Mouse (Mus musculus): ENCODE measurements around the gene Adh6a.
"Not testable (repeated sequence)": the region's sequence is repeated elsewhere in the genome, so short reads cannot be mapped to it uniquely, and the experiment has no call there.

The Adh6a gene

DNA sequence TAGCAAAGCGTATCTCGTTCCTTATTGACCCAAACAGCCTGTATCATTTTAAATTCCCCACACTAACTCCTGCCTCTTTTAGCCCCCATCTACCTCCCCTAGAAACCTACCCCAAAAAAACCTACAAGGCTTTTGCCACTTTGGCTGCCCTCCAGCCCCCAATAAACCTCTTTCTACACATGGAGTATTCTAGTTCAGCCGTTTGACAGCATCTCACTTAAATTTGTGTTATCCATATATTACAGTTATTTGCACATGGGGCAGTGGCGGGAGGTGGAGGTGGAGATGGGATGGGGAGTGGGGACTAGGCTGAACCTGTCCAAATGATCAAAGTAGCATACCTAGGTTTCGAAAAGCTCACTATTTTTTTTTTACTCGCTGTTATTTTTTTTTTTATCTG lies 12.4 kb downstream of the Adh6a start:
- no peak for DNase-seq

GRCm38 (mm10) chr3:138333910-138334309 lies 20.8 kb downstream of the Adh6a start:
- no peak for DNase-seq

GRCm38 (mm10) chr3:138334320-138334719 lies 21.2 kb downstream of the Adh6a start:
- no peak for DNase-seq

- no peak for DNase-seq
Observed at GRCm38 (mm10) chr3:138335566-138335965, 22.5 kb downstream of the Adh6a start.

GRCm38 (mm10) chr3:138336104-138336754 lies 23.1 kb downstream of the Adh6a start:
- no peak for DNase-seq

GRCm38 (mm10) chr3:138341471-138341870 lies 28.4 kb downstream of the Adh6a start, which contains the start of gene Adh6b:
Gene Adh6b, plus strand, starts transcription at chr3:138341775.
- DNase-seq, result no peak

DNA sequence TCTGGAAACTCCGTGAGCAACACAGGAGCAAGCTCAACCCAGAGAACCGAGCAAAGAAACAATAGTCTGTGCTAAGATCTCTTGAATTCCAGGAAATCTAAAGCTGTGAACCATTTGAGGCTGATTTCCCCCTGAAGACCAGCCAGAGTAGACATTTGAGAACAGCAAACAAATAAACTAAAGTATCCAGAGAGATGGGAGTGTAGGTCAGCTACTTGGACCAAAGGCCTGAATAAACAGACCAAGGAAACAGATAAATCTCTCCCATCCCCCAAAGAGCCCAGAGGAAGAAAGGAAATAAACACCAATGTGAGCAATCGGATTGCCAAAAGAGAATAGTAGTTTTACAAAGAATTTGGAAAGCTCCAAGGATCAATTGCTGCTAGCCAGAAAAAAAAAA lies 34.0 kb downstream of the Adh6a start:
- no peak for DNase-seq

DNA sequence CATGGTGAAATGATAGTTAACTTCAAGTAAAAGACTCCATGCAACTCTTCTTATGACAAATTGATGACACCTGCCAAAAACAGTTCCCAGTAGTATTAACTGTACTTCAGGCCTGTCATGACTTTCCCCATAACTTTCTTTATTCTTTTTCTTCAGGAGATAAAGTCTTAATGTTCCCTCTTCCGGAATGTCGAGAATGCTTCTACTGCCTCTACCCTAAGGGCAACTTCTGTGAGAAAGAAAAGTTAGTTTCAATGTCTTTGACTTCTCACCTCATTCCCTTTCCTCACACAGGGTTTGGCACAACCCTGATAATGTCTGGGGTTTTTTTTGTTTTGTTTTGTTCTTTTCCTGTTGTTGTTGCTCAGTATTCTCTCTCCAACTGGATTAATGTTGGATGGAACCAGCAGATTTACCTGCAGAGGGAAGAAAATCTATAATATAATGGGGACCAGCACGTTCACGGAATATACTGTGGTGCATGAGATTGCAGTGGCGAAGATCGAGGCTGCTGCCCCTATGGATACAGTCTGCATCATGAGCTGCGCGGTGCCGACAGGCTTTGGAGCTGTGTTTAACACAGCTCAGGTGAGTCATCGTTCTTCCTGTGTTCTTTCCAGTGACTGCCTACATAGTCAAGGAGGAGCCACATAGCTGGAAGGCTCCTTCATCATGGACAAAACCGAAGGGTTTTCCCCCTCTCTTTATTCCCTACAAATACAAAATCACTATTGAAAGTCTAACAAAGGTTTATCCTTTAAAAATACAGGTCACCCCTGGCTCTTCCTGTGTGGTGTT lies 39.1 kb downstream of the Adh6a start:
- DNase-seq, result no peak

- no peak for DNase-seq
Observed at GRCm38 (mm10) chr3:138358856-138359255, 45.8 kb downstream of the Adh6a start.

DNA sequence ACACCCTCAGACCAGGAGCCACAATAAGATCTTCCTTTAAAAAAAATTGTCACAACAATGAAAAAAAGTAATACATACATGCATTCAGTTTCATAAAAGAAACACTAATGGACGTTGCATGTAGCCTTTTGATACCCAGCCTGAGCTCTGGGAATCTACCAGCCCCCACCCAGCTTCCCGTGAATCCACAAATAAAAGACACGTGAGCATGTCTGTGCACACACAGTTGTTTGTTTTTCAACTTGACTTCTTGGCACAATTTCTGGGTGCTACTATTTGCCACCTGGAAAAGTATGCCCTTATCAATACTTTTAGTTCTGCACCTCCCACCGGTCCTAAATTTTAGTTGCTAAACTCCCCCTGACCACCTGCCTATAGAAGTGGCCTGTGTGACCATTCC lies 47.6 kb downstream of the Adh6a start:
- no peak for DNase-seq

DNA sequence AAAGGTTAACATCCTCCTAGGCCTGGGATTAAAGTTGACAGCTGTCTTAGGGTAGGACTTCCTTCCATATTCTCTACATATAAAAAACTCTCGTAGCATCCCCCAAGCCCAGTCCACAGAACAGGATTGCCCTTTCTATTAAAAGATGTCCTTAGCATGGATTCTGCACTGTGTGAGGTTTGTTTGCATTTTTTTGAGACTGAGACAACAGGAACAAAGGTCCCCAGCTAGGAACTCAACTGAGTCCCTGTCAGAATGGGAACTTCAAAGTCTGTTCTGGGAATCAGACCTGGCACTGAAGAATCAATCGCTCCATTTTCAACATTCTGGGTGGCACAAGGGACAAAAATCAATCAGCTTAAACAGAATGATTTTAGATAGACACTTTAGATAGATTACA lies 49.8 kb downstream of the Adh6a start:
- no peak for DNase-seq

DNA sequence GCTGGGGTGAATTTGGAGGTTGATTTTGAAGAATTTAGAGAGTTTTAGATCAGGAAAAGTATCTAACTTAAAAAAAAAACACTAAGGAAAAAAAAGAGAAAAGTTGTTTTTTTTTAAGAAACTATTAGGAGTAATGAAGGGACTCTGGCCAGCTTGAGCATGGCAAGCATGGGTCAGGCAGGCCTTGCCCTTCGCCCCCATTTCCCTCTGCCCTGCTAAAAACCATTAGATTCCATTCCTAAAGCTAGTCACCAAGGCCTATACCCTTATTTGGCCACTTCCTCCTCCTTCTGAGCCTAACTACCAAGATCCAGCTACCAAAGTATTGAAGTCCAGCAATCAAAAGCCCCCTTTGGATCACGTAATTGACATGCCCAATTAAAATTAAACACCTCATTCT lies 53.1 kb downstream of the Adh6a start:
- DNase-seq, result no peak

- DNase-seq, result no peak
Observed at GRCm38 (mm10) chr3:138369546-138369945, 56.5 kb downstream of the Adh6a start.

DNA sequence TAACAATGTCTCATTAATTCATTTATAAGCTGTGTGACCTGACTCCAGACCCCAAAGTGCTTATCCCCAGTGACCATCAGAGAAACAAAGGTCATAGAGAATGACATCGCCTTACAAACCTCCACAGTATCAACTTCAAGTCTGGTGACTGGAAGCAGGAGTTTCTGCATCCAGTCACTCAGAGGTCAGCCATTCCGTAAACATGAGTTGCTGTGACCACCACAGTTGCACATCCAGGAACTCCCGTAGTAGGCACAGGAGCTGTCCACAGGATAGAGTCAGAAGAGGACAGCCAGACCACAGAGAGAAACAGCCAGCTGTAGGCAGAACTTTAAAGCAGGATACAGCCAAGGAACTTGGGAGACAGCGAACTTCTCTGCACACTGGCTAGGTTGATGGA lies 57.2 kb downstream of the Adh6a start:
- DNase-seq, result not testable (repeated sequence)

DNA sequence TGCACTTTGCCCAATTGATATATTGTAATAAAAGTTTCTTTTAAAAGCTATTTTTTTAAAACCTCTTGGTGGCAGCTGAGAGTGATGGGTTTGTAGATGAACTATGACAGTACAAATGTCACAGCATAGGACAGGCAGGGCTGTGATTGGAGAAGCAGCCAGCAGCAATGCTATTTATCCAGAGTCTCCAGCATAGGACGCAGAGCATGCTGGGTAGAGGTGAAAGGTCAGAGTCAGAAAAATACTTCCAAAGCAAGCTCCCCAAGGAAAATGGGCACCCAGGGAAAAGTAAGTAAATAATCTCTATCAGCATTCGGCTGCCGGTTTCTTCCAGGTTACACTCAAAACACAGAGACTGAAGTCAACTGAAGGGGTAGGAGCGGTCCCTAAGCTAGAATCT lies 60.8 kb downstream of the Adh6a start:
- DNase-seq, result no peak

- DNase-seq, result no peak
Observed at GRCm38 (mm10) chr3:138375148-138375547, 62.1 kb downstream of the Adh6a start.

Measured in lung, postnatal 4 days (tissue).